Mouse (Mus musculus): ENCODE measurements around the gene Snrnp27. TPM values are rescaled to one million over a fixed set of nuclear protein-coding genes. Genes with fewer than 3 reads are reported as not detected.

Snrnp27 gene
- total RNA-seq, 1 experiment from 2014 or later: 66.3 TPM

Other genes starting within 250 kb of the Snrnp27 start
- 26.0 and 31.3 TPM in 2 replicates for gene C87436, start 246.1 kb downstream of the Snrnp27 start, total RNA-seq (2021)
- 296 and 313 TPM in 2 replicates for gene Pcbp1, start 158.2 kb downstream of the Snrnp27 start, total RNA-seq (2021)
- gene Asprv1, start 56.4 kb downstream of the Snrnp27 start, total RNA-seq (2021): not detected in 2 replicates
- gene Mxd1, start 15.4 kb downstream of the Snrnp27 start, total RNA-seq (2021): 12.7 and 13.0 TPM in 2 replicates
- gene Gmcl1, start 48.9 kb upstream of the Snrnp27 start, total RNA-seq (2021): 21.0 and 29.9 TPM in 2 replicates
- 56.7 and 68.9 TPM in 2 replicates for gene Anxa4, start 109.1 kb upstream of the Snrnp27 start, total RNA-seq (2021)
- gene Aak1, start 165.0 kb upstream of the Snrnp27 start, total RNA-seq (2021): 93.8 and 99.7 TPM in 2 replicates

Data from adrenal gland, postnatal 25 days (tissue).